Mouse (Mus musculus) erythroid progenitor cell, adult 5-6 weeks (primary cell): ENCODE data around the gene H2al1h. TPM values are rescaled to one million over a fixed set of nuclear protein-coding genes. Genes with fewer than 3 reads are reported as not detected.
"Not testable (repeated sequence)": the region's sequence is repeated elsewhere in the genome, so short reads cannot be mapped to it uniquely, and the experiment has no call there.

ENCODE experiments used
- ATAC-seq: replicated peaks from 2 replicates; pipeline ENCODE4 v1.8.0; 2016; ENCODE audit warnings: moderate number of reproducible peaks, mild to moderate bottlenecking, moderate TSS enrichment, inconsistent platforms; ENCODE audit not compliant: poor library complexity, low FRiP score, severe bottlenecking
- total RNA-seq, 2 experiments: library from RNA; stranded (forward) in 1 of 2; stranded (reverse) in 1 of 2; fragments of 150-400 nt in 1 of 2; fragments of 186-747, 209-891 nt in 1 of 2; gene quantifications; 2 replicates each; pipeline versions ENCODE4 v1.2.3 to v1.2.4; 2015 to 2017; ENCODE audit warnings: low replicate concordance in 2 of 2

Gene H2al1h
- total RNA-seq (2015; ENCODE audit: low replicate concordance) = not detected in 2 replicates
- not detected in 2 replicates for total RNA-seq (2017; ENCODE audit: low replicate concordance)

DNA sequence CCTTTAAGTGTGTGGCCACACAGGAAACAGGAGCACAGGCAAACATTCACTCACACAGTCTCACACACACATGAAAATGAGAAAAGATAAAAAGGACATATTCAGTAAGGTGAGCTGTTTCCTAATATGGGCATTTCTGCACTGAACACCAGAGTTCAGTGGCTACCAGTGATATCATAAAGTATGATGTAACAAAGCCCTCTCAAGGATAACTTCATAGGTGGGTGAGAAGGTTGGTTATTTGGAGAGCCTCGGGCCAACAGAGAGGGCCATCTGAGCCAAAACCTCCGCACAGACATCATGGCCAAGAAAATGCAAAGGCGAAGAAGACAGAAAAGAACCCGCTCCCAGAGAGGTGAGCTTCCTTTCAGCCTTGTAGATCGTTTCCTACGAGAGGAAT is at the start of gene H2al1h:
Gene H2al1h, plus strand, starts transcription at position 301 of the 400 bp plus-strand sequence.
- ATAC-seq = not testable (repeated sequence)

DNA sequence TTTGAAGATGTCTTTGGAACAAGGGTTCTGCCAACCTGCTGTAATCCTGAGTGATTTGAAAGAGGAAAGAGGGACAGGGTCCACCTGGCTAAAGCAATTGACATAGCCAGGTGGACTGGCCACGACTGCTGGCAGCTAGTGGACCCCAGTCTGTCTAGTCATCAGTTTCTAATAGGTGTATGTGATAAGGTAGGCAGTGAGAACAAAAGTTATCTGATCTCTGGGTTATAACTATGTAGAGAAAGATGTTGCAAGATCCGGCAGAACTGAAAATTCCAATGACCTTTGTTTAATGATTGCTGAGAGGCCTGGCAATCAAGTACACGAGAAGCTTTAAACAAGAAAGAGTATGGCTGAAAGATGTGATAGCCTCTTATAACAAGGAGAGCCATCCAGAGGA is 48.1 kb upstream of the H2al1h start:
- ATAC-seq = no peak

DNA sequence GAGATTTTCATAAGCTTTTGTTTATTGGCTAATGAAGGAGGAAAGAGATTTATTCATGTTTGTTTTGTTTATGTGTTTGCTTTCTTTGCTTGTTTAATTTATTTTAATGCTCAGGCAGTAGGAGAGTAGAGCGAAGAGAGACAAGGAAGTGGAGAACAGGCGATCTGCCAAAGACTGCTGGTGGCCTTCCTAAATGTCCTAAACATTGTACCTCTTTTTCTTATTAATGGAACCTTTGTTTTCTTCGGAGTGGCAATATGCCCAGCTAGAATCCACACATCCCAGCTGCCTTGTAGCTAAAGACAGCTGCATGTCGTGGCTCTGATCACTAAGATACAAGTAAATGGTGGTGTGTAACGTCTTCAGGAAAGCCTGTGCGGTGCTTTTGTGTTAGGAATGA is 44.2 kb upstream of the H2al1h start:
- ATAC-seq = no peak

DNA sequence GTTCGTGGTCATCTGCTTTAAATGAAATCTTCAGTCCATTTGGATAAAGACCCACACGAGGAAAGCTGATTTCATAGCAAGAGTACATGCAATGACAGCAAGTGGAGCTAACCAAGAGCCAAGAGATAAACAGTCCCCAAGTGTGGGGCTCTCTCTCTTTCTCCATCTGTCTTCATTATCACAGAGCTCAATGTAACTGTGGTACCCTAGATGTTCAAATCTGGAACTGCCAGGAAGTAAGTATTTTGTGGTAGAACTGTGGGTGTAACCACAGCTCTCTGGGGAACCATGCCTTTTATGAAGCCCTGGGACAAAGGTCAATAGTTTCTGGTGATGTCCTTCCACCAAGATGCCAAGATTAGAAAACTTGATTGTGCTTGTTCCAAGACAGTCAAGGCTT is 40.6 kb upstream of the H2al1h start:
- ATAC-seq = no peak

DNA sequence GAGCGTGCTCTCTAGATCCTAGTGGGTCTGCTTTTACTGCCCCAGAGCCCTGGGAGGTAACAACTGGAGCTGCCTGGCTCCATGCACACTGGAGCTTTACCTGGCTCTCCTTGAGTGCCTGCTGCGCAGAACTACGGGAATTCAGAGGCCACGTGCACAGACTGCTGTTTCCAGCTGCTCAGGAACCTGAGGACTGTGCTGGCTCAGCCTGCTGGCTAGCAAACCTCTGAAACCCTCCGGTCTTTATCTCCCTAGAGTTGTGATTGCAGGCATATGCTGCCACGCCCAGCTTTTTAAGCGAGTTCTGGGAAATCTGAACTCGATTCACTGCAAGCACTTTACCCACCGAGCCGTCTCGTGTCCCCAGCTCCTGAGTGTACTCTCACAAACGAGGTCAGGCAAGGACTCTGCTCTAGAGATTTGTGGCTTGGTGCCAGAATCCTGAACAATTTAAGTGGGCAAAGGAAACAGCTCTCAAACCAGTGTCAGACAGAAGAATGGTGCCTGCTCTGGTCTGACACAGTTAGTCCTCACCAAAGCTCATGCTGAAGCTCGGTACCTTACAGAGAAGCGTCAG is 32.9 kb upstream of the H2al1h start:
- ATAC-seq = no peak

DNA sequence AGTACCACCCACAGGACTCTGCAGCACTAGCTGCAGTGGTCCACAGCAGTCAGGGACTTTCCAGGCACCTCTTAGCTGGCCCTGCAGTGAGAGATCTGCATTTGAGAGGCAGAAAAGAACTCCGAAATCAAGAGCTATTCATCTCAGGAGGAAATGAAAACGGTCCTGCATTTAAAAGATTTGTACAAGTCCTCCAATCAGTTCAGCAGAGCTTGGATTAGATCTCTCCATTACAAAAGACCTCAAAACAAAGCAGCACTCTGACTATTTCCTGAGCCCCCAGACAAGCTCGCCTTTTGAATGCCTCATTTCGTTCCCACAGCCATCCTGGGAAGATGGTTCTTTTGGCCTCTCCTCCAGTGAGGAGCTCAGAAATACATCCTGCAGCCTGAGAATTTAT is 32.0 kb upstream of the H2al1h start:
- ATAC-seq = no peak

DNA sequence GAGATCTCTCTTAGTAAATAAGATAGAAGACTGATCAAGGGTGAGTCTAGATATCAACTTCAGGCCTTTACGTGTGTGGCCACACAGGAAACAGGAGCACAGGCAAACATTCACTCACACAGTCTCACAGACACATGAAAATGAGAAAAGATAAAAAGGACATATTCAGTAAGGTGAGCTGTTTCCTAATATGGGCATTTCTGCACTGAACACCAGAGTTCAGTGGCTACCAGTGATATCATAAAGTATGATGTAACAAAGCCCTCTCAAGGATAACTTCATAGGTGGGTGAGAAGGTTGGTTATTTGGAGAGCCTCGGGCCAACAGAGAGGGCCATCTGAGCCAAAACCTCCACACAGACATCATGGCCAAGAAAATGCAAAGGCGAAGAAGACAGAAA is 22.3 kb upstream of the H2al1h start, which contains the start of gene H2al1a:
Gene H2al1a, plus strand, starts transcription at position 301 of the 400 bp plus-strand sequence.
- not testable (repeated sequence) for ATAC-seq

DNA sequence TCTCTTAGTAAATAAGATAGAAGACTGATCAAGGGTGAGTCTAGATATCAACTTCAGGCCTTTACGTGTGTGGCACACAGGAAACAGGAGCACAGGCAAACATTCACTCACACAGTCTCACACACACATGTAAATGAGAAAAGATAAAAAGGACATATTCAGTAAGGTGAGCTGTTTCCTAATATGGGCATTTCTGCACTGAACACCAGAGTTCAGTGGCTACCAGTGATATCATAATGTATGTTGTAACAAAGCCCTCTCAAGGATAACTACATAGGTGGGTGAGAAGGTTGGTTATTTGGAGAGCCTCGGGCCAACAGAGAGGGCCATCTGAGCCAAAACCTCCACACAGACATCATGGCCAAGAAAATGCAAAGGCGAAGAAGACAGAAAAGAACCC is 19.2 kb upstream of the H2al1h start, which contains the start of gene H2al1b:
Gene H2al1b, plus strand, starts transcription at position 301 of the 400 bp plus-strand sequence.
- not testable (repeated sequence) for ATAC-seq

DNA sequence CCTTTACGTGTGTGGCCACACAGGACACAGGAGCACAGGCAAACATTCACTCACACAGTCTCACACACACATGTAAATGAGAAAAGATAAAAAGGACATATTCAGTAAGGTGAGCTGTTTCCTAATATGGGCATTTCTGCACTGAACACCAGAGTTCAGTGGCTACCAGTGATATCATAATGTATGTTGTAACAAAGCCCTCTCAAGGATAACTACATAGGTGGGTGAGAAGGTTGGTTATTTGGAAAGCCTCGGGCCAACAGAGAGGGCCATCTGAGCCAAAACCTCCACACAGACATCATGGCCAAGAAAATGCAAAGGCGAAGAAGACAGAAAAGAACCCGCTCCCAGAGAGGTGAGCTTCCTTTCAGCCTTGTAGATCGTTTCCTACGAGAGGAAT is 15.9 kb upstream of the H2al1h start, which contains the start of gene H2al1c:
Gene H2al1c, plus strand, starts transcription at position 301 of the 400 bp plus-strand sequence.
- not testable (repeated sequence) for ATAC-seq

DNA sequence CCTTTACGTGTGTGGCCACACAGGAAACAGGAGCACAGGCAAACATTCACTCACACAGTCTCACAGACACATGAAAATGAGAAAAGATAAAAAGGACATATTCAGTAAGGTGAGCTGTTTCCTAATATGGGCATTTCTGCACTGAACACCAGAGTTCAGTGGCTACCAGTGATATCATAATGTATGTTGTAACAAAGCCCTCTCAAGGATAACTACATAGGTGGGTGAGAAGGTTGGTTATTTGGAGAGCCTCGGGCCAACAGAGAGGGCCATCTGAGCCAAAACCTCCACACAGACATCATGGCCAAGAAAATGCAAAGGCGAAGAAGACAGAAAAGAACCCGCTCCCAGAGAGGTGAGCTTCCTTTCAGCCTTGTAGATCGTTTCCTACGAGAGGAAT is 12.8 kb upstream of the H2al1h start, which contains the start of gene H2al1d:
Gene H2al1d, plus strand, starts transcription at position 301 of the 400 bp plus-strand sequence.
- not testable (repeated sequence) for ATAC-seq

DNA sequence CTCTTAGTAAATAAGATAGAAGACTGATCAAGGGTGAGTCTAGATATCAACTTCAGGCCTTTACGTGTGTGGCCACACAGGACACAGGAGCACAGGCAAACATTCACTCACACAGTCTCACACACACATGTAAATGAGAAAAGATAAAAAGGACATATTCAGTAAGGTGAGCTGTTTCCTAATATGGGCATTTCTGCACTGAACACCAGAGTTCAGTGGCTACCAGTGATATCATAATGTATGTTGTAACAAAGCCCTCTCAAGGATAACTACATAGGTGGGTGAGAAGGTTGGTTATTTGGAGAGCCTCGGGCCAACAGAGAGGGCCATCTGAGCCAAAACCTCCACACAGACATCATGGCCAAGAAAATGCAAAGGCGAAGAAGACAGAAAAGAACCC is 9.7 kb upstream of the H2al1h start, which contains the start of gene H2al1e:
Gene H2al1e, plus strand, starts transcription at position 301 of the 400 bp plus-strand sequence.
- ATAC-seq = not testable (repeated sequence)

DNA sequence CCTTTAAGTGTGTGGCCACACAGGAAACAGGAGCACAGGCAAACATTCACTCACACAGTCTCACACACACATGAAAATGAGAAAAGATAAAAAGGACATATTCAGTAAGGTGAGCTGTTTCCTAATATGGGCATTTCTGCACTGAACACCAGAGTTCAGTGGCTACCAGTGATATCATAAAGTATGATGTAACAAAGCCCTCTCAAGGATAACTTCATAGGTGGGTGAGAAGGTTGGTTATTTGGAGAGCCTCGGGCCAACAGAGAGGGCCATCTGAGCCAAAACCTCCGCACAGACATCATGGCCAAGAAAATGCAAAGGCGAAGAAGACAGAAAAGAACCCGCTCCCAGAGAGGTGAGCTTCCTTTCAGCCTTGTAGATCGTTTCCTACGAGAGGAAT is 6.4 kb upstream of the H2al1h start, which contains the start of gene H2al1f:
Gene H2al1f, plus strand, starts transcription at position 301 of the 400 bp plus-strand sequence.
- not testable (repeated sequence) for ATAC-seq

DNA sequence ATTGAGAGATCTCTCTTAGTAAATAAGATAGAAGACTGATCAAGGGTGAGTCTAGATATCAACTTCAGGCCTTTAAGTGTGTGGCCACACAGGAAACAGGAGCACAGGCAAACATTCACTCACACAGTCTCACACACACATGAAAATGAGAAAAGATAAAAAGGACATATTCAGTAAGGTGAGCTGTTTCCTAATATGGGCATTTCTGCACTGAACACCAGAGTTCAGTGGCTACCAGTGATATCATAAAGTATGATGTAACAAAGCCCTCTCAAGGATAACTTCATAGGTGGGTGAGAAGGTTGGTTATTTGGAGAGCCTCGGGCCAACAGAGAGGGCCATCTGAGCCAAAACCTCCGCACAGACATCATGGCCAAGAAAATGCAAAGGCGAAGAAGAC is 3.3 kb upstream of the H2al1h start, which contains the start of gene H2al1g:
Gene H2al1g, plus strand, starts transcription at position 301 of the 400 bp plus-strand sequence.
- ATAC-seq = not testable (repeated sequence)

DNA sequence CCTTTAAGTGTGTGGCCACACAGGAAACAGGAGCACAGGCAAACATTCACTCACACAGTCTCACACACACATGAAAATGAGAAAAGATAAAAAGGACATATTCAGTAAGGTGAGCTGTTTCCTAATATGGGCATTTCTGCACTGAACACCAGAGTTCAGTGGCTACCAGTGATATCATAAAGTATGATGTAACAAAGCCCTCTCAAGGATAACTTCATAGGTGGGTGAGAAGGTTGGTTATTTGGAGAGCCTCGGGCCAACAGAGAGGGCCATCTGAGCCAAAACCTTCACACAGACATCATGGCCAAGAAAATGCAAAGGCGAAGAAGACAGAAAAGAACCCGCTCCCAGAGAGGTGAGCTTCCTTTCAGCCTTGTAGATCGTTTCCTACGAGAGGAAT is 3.1 kb downstream of the H2al1h start, which contains the start of gene H2al1i:
Gene H2al1i, plus strand, starts transcription at position 301 of the 400 bp plus-strand sequence.
- ATAC-seq = not testable (repeated sequence)

DNA sequence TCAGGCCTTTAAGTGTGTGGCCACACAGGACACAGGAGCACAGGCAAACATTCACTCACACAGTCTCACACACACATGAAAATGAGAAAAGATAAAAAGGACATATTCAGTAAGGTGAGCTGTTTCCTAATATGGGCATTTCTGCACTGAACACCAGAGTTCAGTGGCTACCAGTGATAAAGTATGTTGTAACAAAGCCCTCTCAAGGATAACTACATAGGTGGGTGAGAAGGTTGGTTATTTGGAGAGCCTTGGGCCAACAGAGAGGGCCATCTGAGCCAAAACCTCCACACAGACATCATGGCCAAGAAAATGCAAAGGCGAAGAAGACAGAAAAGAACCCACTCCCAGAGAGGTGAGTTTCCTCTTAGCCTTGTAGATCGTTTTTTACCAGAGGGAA is 6.2 kb downstream of the H2al1h start, which contains the start of gene H2al1j:
Gene H2al1j, plus strand, starts transcription at position 301 of the 400 bp plus-strand sequence.
- ATAC-seq = not testable (repeated sequence)

DNA sequence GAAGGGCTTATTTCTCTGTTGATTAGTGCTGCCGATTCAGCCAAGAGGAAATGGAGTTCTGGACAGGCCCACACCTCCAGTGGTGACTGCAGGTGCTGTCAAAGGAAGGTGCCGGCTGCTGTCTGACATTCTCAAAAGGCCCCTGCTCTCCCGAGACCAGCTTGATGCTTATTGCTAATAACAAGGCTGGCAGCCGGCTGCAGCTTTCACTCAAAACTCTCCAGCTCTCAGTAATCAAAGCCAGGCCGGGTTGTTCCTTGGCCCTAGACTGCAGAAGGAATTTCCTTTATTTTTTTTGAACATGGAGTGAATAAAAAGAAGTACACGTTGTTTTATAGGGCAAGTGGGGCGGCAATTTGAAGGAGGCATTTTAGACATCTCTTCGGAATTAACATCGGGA is 24.5 kb downstream of the H2al1h start:
- no peak for ATAC-seq

DNA sequence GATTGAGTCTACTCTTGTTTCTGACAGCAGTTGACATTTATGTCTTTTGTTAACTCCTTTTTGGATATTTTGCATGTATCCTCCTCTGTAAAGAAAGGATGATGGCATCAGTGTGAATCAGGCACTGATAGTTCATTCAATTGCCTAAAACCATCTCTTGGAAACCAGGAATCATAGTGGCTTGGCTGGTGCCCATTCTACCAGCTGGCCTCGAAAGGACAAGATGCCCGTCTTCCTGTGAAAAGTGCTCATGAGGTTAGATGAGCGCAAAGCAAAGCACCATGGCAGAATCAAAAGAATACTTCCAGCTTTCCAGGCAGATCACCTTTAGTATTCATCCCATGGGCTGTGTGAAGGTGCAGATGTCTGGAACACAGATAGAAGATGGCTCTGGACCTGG is 25.5 kb downstream of the H2al1h start:
- ATAC-seq = no peak

DNA sequence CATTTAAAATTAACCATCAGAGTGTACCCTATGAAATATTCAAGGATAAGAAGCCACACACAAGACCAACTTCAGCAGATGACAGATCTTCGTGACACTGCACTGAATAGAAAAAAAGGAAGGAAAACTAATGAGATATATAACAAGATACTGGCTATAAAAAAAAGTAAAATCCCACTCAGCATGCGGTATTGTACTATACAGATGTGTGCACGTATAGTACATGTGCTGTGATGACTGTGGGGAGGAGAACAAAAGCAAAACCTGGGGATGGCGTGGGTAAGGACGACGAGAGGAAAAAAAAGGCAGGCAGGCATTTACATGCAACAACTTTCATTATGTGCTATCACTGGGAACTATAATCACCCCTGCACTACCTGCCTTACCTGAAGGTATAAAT is 39.5 kb downstream of the H2al1h start:
- ATAC-seq = no peak

DNA sequence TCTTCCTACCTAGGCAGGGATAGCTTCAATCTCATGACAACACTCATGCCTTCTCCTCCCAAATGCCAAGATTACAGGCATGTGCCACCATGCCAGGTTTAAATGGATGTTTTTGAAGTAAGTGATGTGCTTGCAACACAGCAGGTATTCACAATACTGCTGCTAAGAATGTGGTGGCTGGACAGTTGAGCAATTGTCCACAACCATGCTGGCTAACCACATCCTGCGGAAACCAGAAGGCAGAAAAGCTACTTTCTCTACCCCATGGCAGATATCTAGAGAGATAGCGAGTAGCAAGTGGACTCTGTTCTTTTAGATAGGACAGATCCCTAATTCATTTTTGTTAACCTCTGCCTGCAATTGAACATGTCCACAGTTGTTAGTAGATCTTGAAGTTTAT is 40.0 kb downstream of the H2al1h start:
- ATAC-seq = no peak

DNA sequence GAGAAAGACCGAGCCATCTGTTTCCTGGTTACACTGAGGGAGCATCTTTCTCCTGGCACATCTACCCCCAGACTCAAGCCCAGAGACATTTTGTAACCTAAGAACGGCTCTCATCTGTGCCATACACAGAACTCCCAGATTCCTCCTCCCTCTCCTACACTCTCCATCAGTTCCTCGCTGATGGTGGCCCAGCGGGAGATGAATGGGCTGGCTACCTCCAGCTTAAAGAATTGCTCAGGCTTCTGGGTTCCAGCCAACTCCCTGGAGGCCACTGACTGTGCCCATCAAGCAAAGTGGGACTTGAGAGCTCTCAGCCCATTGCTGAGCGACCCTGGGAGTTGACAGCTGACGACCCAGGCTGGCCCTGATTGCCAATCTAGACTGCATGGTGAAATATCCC is 42.6 kb downstream of the H2al1h start:
- no peak for ATAC-seq

DNA sequence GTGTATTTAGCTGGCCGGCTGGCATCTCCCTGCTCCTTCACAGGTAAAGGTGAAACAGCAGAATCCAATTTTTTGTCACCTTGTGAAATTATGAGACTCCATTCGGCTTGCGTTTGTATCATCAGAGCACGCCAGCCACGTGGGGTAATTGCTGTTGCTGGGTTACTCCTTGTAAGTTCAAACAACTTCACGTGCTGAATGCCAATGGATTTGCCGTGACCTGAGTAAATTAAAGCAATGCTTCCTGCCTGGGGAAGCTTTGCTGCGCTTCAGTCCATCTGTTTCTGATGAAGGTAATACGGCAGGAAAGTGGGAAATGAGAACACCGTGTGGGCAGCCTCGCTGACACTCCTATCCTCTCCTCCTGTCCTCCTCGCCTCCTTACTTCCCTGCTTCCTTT is 43.9 kb downstream of the H2al1h start:
- no peak for ATAC-seq
